Mouse (Mus musculus): ENCODE measurements around the gene Vmn1r198.
"Not testable (repeated sequence)": the region's sequence is repeated elsewhere in the genome, so short reads cannot be mapped to it uniquely, and the experiment has no call there.

The Vmn1r198 gene

DNA sequence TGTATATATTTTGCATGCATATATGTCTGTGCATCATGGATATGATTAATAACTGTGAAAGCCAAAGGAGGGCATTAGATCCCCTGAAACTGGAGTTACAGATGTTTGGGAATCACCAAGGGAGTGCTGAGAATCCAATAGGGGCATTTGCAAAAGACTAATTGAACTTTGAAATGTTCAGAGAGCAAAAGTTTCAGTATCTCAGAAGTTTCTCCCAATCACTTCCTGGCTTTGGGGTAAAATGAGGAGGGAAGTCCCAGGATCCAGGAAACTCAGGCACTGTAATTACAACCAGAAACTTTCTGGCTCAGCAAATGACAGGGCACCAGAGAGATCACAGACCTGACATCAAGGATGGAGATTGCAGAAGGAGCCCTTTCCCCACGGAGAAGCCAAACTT lies at the start of gene Vmn1r198:
Gene Vmn1r198 (plus strand): TSS at position 301 of the 400 bp plus-strand sequence.
- DNase-seq (ENCODE audit: inconsistent age in 2 of 2, low spot score in 1 of 2): no peak

DNA sequence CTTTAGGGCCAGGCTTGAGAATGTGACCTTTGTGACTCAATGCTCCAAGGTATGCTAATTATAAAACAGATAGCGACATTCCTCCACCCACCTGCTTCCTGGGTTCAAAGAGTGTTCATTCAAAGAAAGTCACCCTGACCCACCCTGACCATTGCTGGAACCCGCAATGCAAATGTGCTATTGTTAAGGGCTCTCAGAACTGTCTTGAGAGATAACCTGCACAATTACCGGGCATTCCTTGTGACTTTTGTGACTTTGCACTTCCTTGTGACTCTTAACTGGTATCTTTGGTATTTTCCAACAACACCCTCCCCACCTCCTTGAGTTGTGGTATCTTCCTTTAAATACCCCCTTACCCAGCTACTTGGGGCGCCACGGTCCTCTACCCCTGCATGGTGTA lies 42.1 kb upstream of the Vmn1r198 start:
- not testable (repeated sequence) for DNase-seq (ENCODE audit: inconsistent age in 2 of 2, low spot score in 1 of 2)

DNA sequence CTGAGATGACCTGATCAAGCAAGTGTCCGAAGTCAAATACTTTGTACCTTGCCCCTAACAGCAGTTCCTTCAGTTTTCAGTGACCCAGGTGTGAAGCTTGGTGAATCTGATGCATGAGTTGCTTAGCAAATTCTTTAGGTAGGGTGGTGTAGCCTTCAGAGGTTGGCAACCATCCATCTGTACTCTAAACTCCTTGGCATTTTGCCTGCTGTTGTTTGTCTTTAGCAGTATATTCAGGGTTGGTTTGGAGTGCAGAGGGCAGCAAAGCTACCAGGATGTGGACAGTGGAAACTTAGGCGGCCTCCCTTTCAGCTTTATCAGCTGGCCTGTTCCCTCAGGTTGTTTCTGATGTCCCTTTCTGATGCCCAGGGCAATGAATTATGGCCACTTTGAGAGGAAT lies 34.8 kb upstream of the Vmn1r198 start:
- DNase-seq (ENCODE audit: inconsistent age in 2 of 2, low spot score in 1 of 2): no peak

DNA sequence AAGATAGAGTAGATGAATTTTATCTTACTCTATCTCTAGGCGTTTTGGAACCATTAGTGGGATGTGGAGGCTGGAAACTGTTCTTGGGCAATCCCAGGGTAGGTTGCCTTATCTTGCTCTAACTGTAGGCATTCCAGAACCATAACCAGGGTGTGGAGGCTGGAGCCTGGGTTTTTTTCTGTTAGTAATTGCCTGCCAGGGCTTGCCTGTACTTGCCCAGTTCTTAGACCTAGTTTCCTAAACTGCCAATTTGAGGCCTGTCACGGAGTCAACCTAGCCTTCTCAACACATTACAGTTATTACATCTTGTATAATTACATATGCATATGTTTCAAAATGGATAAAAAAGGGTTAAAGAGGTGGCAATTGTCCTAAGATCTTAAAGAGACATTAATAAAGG lies 32.8 kb upstream of the Vmn1r198 start:
- no peak for DNase-seq (ENCODE audit: inconsistent age in 2 of 2, low spot score in 1 of 2)

DNA sequence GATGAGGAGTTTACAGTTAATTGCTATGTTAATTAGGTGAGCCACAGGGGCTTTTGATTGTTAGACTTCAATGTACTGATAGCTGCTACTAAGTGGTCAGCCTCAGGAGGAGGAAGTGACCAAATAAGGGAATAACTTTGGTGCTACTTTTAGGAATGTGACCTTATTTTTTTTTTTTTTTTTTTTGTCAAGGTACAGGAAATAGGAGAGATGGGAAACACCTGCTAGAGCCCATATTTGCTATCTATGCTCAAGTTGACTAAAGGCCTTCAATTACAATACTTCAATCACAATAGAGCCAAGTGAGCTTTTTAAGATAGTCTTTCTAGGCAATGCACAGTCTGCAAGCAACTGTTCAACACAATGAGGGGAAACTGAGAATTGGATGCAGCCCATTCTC lies 30.1 kb upstream of the Vmn1r198 start:
- DNase-seq (ENCODE audit: inconsistent age in 2 of 2, low spot score in 1 of 2): no peak

DNA sequence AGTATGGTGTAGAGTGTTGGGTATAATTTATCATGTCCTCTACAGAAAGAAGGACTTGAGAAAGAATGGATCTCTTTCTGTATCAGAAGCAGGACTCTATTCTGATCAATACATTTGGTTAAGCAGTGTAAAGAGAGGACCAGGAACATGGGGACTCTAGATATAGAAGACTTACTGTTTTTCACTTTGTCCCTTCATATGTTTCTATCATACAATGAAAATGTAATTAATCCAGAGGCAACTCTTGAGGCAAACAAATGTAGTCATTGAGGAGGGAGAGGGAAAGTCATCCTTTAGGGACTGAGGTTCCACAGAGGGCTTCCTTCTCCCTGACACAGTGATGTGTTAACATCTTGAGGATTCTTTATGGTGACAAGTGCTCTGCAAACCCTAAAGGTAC lies 25.9 kb upstream of the Vmn1r198 start, which contains the start of gene Vmn1r197:
Gene Vmn1r197 (plus strand): TSS at position 301 of the 400 bp plus-strand sequence.
- no peak for DNase-seq (ENCODE audit: inconsistent age in 2 of 2, low spot score in 1 of 2)

DNA sequence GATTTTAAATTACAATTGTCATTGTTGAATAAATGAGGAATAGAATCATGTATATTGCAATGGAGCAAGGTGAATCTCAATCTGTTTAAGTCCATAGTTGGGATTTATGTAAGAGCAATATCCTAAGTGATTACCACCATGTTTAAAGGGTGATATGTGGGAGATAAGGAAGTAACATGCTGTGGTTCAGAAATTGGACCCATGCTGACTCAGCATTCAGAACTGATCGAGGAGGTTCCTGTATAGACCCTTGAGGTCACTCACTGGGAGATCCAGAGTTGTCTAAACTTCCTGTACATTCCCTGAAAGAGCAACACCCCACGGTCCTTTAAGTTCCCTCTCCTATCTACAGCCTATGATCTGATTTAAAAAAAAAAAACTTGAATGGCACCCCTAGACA lies 16.9 kb upstream of the Vmn1r198 start:
- DNase-seq (ENCODE audit: inconsistent age in 2 of 2, low spot score in 1 of 2): no peak

DNA sequence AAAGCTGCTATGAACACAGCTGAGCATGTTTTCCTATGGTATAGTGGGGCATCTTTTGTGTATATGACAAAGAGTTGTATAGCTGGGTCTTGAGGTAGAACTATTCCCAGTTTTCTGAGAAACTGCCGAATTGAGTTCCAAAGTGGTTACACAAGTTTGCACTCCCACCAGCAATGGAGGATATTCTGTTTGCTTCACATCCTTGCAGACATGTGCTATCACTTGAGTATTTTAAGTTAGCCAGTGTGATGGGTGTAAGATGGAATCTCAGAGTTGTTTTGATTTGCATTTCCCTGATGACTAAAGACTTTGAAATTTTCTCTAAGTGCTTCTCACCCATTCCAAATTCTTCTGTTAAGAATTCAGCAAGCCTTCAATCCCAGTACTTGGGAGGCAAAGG lies 14.6 kb upstream of the Vmn1r198 start:
- no peak for DNase-seq (ENCODE audit: inconsistent age in 2 of 2, low spot score in 1 of 2)

DNA sequence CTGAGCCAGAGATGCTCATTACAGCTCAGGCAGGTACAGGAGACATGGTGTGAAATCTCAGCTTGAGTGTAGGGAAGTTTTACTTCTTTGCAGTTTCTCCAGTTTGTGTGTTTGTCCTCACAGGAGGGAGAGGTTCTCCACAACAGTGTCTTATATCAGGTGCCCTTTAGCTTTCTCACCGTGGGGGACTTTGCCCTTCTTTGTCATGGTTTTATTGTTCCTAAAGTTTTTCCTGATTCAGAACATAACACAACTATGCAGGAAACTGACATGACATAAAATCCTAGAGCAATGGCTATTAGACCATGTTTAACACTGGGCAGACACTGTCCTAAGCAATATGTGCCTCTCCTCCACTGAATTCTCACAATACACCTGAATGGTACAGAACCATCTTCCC lies 649 bp downstream of the Vmn1r198 start:
- no peak for DNase-seq (ENCODE audit: inconsistent age in 2 of 2, low spot score in 1 of 2)

DNA sequence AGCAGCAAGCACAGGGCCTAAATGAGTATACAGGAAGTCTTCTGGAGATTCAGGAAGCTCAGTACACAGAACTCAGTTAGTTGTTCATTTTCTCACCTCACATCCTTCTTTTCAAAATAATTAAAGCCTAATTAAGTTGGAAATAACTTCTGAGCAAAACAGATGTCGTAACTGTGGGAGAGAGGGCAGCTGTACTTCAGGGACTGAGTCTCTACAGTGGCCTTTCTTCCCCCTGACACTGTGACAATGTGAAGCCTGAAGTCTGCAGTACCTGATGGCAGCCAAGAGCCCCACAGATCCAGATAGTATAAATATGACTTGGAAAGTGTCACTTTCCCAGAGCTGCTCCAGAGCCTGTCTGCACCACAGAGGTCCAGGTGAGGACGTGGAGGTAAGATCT lies 29.4 kb downstream of the Vmn1r198 start, which contains the start of gene Vmn1r199:
Gene Vmn1r199 (plus strand): TSS at position 301 of the 400 bp plus-strand sequence.
- no peak for DNase-seq (ENCODE audit: inconsistent age in 2 of 2, low spot score in 1 of 2)

DNA sequence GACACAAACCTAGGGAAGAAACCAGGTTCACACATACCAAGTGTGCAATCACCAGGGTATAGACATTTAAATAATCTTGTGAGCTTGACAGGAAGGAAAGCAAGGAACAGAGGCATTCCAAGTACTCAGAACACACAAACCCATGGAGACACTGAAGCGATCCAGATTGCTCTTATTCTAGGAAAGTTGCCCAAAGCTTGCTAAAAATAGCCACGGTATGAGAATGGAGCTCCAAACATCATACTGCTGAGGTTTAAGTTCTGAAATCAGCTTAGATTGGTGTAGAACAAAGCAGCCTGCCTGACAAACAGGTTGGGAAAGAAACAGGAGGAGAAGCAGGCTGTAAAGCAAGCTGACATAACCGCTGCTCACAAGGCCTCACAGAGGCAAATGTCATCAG lies 31.0 kb downstream of the Vmn1r198 start:
- DNase-seq (ENCODE audit: inconsistent age in 2 of 2, low spot score in 1 of 2): not testable (repeated sequence)

DNA sequence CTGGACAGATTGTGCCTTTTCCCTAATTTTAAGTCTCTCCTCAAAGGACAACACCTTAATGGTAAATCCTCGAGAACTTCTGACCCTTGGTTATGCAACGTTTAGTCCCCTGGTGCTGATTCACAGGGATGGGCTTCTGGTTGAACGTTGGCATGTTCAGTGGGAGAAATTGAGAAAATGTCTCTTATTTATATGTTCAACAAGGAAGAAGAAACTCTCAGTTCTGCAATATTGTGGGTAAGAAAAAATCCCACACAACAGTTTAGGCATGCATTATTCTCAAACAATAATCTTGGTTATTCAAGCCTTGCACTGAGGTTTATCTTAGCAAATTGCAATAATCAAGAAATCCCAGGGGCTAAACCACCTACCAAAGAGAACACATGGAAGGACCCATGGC lies 33.2 kb downstream of the Vmn1r198 start:
- no peak for DNase-seq (ENCODE audit: inconsistent age in 2 of 2, low spot score in 1 of 2)

DNA sequence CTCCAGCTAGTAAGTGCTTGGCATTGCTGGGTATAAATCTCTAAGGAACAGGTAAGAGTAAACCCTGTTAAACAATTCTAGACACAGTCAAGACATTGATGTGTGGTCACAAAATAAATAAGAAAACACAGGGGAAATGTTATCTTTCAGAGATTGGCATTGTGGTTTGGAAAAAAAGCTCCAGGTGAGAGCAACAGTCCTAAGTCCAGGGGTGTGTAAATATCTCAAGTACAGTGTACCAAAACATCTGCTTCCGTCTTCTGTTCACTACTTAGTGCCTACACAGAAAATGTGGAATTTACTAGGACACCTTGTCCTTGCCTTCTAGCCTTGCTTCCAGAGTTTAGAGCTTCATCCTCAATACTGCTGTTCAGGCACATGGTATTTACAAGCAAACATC lies 36.9 kb downstream of the Vmn1r198 start:
- DNase-seq (ENCODE audit: inconsistent age in 2 of 2, low spot score in 1 of 2): no peak

DNA sequence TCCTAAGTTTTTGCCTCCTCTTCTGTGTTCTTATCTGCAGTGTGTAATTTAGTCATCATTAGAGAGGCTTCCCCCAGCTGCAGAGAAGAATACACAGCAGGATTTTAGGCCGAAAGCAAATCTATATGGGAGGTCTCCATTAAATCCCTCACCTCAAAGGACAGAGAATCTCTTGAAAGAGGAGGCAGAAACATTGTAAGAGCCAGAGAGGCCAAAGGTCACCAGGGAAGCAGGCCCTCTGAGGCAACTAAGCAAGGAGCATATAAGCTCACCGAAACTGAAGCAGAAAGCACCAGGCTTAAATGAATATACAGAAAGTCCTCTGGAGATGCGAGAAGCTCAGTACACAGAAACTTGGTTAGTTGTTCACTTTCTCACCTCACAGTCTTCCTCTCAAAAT lies 39.9 kb downstream of the Vmn1r198 start, which contains the start of gene Vmn1r200:
Gene Vmn1r200 (plus strand): TSS at position 301 of the 400 bp plus-strand sequence.
- no peak for DNase-seq (ENCODE audit: inconsistent age in 2 of 2, low spot score in 1 of 2)

DNA sequence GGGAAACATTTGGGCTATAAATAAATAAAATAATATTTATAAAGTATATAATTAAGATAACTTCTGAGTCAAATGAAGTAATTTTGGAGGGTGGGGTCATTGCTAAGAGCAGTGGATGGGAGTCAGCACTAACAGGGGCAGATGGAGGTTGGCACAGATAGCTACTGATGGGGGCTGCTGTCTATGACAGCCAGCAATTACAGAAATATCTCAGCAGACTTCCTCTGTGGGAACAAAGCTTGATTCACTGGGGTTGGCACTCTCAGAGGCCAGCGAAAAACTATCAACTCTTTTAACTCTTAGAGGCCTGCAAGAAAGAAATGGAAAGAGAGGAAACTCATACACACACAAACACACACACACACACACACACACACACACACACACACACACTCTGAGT lies 52.8 kb downstream of the Vmn1r198 start:
- DNase-seq (ENCODE audit: inconsistent age in 2 of 2, low spot score in 1 of 2): no peak
